Mouse (Mus musculus) bone marrow macrophage, adult 2 months (primary cell): ENCODE results near the gene Mga.

Experiments used
- CTCF ChIP-seq: IDR thresholded peaks from 2 replicates; pipeline ENCODE4 v1.5.1; 2012; ENCODE audit warnings: low read depth, mild to moderate bottlenecking, low read length, moderate library complexity
- POLR2A ChIP-seq: IDR thresholded peaks from 2 replicates; pipeline ENCODE4 v1.6.1; 2012; ENCODE audit warnings: mild to moderate bottlenecking, low read depth, low read length, borderline replicate concordance

- TF ChIP-seq POLR2A: no peak
- no peak for TF ChIP-seq CTCF
Observed at GRCm38 (mm10) chr2:119980343-119980986, 83.4 kb downstream of the Mga start.
